Mouse (Mus musculus): ENCODE measurements around the gene Cgas. TPM values are rescaled to one million over a fixed set of nuclear protein-coding genes. Genes with fewer than 3 reads are reported as not detected.

Gene Cgas
- polyA plus RNA-seq (2014; fragmentation: Illumina TruSeq; extraction: RNeasy Lipid Tissue Mini Kit (QIAGEN cat#74804); ENCODE audit: low read depth, low replicate concordance) = 1.8 TPM

GRCm38 (mm10) chr9:78442579-78443392 lies at the start of gene Cgas:
Gene Cgas, minus strand, starts transcription at chr9:78443237.

GRCm38 (mm10) chr9:78488890-78489420 lies 45.9 kb upstream of the Cgas start, which contains the start of gene Eef1a1:
Gene Eef1a1, minus strand, starts transcription at chr9:78489151.

GRCm38 (mm10) chr9:78447973-78448873 lies 5.2 kb upstream of the Cgas start, which contains the start of the genes Mto1 and Gm17324:
Gene Mto1, plus strand, starts transcription at chr9:78448208.
Gene Gm17324, minus strand, starts transcription at chr9:78448786.

DNA sequence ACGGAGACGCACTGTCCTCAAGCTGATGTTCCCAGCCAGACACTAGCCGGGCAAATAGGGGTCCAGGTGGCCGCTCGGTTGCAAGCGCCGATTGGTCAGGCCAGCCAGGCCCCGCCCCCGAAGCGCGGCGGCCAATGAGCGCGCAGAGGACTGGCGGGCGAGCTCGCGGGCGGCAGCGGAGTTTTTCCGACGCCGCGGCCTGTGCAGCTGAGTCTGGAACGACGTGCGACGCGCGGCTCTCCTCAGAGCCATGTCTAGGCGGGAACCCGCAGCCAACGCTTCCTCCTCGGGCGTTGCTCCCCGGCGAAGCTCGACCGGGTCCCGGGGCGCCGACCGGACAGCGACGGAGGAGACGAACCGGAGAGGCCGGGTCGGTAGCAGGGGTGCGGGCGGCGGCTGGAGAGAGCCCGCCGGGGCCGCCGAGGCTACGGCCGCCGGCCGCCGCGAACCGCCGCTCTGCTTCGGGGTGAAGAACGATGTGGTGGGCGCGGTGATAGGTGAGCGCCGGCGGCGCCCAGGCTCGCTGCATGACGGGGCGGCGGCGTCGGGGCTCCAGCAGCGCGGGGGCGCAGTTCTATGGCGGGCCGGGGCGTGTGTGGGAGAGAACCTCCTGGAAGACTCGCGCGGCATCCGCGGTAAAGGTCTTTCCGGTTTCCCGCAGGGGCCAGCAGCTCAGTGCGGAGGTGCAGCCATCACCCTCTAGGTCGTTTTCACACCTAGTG lies 47.2 kb downstream of the Cgas start, which contains the start of gene Ddx43:
Gene Ddx43 (plus strand): TSS at position 148 of the 722 bp plus-strand sequence.

Other genes starting within 250 kb of the Cgas start
- gene Gsta1, start 212.6 kb downstream of the Cgas start, polyA plus RNA-seq (2014; fragmentation: Illumina TruSeq; extraction: RNeasy Lipid Tissue Mini Kit (QIAGEN cat#74804); ENCODE audit: low read depth, low replicate concordance) = not detected
- not detected for gene Gm3776, start 186.1 kb downstream of the Cgas start, polyA plus RNA-seq (2014; fragmentation: Illumina TruSeq; extraction: RNeasy Lipid Tissue Mini Kit (QIAGEN cat#74804); ENCODE audit: low read depth, low replicate concordance)
- gene Gm10639, start 153.3 kb downstream of the Cgas start, polyA plus RNA-seq (2014; fragmentation: Illumina TruSeq; extraction: RNeasy Lipid Tissue Mini Kit (QIAGEN cat#74804); ENCODE audit: low read depth, low replicate concordance) = not detected
- not detected for gene Omt2a, start 128.4 kb downstream of the Cgas start, polyA plus RNA-seq (2014; fragmentation: Illumina TruSeq; extraction: RNeasy Lipid Tissue Mini Kit (QIAGEN cat#74804); ENCODE audit: low read depth, low replicate concordance)
- not detected for gene Omt2b, start 115.6 kb downstream of the Cgas start, polyA plus RNA-seq (2014; fragmentation: Illumina TruSeq; extraction: RNeasy Lipid Tissue Mini Kit (QIAGEN cat#74804); ENCODE audit: low read depth, low replicate concordance)
- not detected for gene Gsta2, start 87.4 kb downstream of the Cgas start, polyA plus RNA-seq (2014; fragmentation: Illumina TruSeq; extraction: RNeasy Lipid Tissue Mini Kit (QIAGEN cat#74804); ENCODE audit: low read depth, low replicate concordance)
- not detected for gene Dppa5a, start 75.1 kb downstream of the Cgas start, polyA plus RNA-seq (2014; fragmentation: Illumina TruSeq; extraction: RNeasy Lipid Tissue Mini Kit (QIAGEN cat#74804); ENCODE audit: low read depth, low replicate concordance)
- 0.29 TPM for gene Ooep, start 64.5 kb downstream of the Cgas start, polyA plus RNA-seq (2014; fragmentation: Illumina TruSeq; extraction: RNeasy Lipid Tissue Mini Kit (QIAGEN cat#74804); ENCODE audit: low read depth, low replicate concordance)
- gene Ddx43, start 47.5 kb downstream of the Cgas start, polyA plus RNA-seq (2014; fragmentation: Illumina TruSeq; extraction: RNeasy Lipid Tissue Mini Kit (QIAGEN cat#74804); ENCODE audit: low read depth, low replicate concordance) = not detected
- 34.2 TPM for gene Mto1, start 5.0 kb upstream of the Cgas start, polyA plus RNA-seq (2014; fragmentation: Illumina TruSeq; extraction: RNeasy Lipid Tissue Mini Kit (QIAGEN cat#74804); ENCODE audit: low read depth, low replicate concordance)
- not detected for gene Gm17324, start 5.5 kb upstream of the Cgas start, polyA plus RNA-seq (2014; fragmentation: Illumina TruSeq; extraction: RNeasy Lipid Tissue Mini Kit (QIAGEN cat#74804); ENCODE audit: low read depth, low replicate concordance)
- 4,290 TPM for gene Eef1a1, start 45.9 kb upstream of the Cgas start, polyA plus RNA-seq (2014; fragmentation: Illumina TruSeq; extraction: RNeasy Lipid Tissue Mini Kit (QIAGEN cat#74804); ENCODE audit: low read depth, low replicate concordance)
- 22.9 TPM for gene Slc17a5, start 144.8 kb upstream of the Cgas start, polyA plus RNA-seq (2014; fragmentation: Illumina TruSeq; extraction: RNeasy Lipid Tissue Mini Kit (QIAGEN cat#74804); ENCODE audit: low read depth, low replicate concordance)
- gene Cd109, start 172.3 kb upstream of the Cgas start, polyA plus RNA-seq (2014; fragmentation: Illumina TruSeq; extraction: RNeasy Lipid Tissue Mini Kit (QIAGEN cat#74804); ENCODE audit: low read depth, low replicate concordance) = 0.82 TPM